Mouse (Mus musculus): ENCODE data around the gene Scamp2.

DNA sequence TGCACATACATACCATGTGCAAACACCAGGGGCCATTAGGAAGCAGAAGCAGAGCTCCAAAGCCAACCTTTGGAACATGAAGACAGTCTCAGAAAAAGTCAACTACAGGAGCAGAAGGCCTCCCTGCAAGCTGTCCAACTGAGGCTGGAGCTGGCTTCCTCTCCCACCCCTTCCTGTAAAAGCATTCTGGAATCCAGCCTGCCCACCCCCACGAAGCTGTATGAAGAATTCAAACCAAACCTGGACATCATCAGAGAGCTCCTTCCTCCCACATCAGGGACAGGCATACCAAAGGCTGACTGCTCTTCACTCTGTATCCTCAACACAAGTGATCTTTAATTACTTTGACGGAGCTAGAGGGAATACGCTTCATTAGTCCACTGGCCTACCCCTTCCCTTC, 16.8 kb upstream of the Scamp2 start:
- TF ChIP-seq GATA1 (IDR thresholded peaks at IDR 0.05; ENCODE audit: borderline replicate concordance, low read length) = no peak
- no peak for TF ChIP-seq FLI1 (IDR thresholded peaks at IDR 0.05; ENCODE audit: low read length)

All from megakaryocyte, embryonic 14.5 days (primary cell).